Mouse (Mus musculus) hindbrain, postnatal 0 days (tissue): ENCODE data around the gene 2010111I01Rik. TPM values are rescaled to one million over a fixed set of nuclear protein-coding genes. Genes with fewer than 3 reads are reported as not detected.

ENCODE experiments used
- ATAC-seq: fragments of 200-750 bp; cut with Nextera tagmentation; 2 replicates; pipeline ENCODE4 v1.8.0; 2017; ENCODE audit warnings: mild to moderate bottlenecking, moderate TSS enrichment, moderate library complexity
- DNase-seq: peaks from one replicate; pipeline ENCODE4 v3.0.0-alpha.2; 2015; ENCODE audit warnings: low spot score
- H3K27ac ChIP-seq: fragments of 300-500 bp; sonication (generic); 2 replicates; pipeline ENCODE4 v1.5.1; 2014; ENCODE audit warnings: mild to moderate bottlenecking
- H3K27me3 ChIP-seq: fragments of 300-500 bp; sonication (generic); 2 replicates; pipeline ENCODE4 v1.6.1; 2014; ENCODE audit warnings: low read length, mixed read lengths; ENCODE audit not compliant: insufficient read depth
- H3K36me3 ChIP-seq: fragments of 300-500 bp; sonication (generic); 2 replicates; pipeline ENCODE4 v1.6.1; 2014; ENCODE audit warnings: low read length, mixed read lengths; ENCODE audit not compliant: insufficient read depth
- H3K4me1 ChIP-seq: fragments of 300-500 bp; sonication (generic); 2 replicates; pipeline ENCODE4 v1.6.1; 2014; ENCODE audit warnings: antibody characterized with exemption, low read length, mixed read lengths; ENCODE audit not compliant: insufficient read depth
- H3K4me2 ChIP-seq: fragments of 300-500 bp; sonication (generic); 2 replicates; pipeline ENCODE4 v1.6.1; 2014; ENCODE audit warnings: low read depth, mild to moderate bottlenecking, low read length, moderate library complexity, mixed read lengths
- H3K4me3 ChIP-seq: fragments of 300-500 bp; sonication (generic); 2 replicates; pipeline ENCODE4 v1.5.1; 2014; ENCODE audit warnings: low read length
- H3K9ac ChIP-seq: fragments of 300-500 bp; sonication (generic); replicated peaks from 2 replicates; pipeline ENCODE4 v1.6.1; 2014; ENCODE audit warnings: mild to moderate bottlenecking, low read length, moderate library complexity, mixed read lengths
- H3K9me3 ChIP-seq: fragments of 300-500 bp; sonication (generic); 2 replicates; pipeline ENCODE4 v1.6.1; 2016; ENCODE audit warnings: low read length, mixed read lengths
- CTCF ChIP-seq: IDR thresholded peaks from 2 replicates; pipeline ENCODE4 v1.5.1; 2016; ENCODE audit warnings: antibody characterized with exemption, control low read depth, low read depth
- WGBS: fragments of 180-500 bp; shearing (Covaris S2); extraction: QIAGEN DNeasy Blood & Tissue Kit; methylation state at CpG from one replicate; pipeline ENCODE4 v1.1.7; 2014; 5-methylcytosine and 5-hydroxymethylcytosine counted together
- polyA plus RNA-seq: library from polyadenylated mRNA; unstranded; fragments of >200 nt; fragmentation: Nextera tagmentation; extraction: Ambion mirVana; gene quantifications from 2 replicates; pipeline ENCODE4 v1.2.1, GENCODE M21; 2015
- total RNA-seq: library from RNA; depleted of rRNA; stranded (reverse); fragments of >200 nt; gene quantifications from 2 replicates; pipeline ENCODE4 v1.2.3, GENCODE M21; 2014

2010111I01Rik gene
- total and polyA plus RNA-seq, 2 experiments from 2014 or later = 15.9 to 29.8 TPM

DNA sequence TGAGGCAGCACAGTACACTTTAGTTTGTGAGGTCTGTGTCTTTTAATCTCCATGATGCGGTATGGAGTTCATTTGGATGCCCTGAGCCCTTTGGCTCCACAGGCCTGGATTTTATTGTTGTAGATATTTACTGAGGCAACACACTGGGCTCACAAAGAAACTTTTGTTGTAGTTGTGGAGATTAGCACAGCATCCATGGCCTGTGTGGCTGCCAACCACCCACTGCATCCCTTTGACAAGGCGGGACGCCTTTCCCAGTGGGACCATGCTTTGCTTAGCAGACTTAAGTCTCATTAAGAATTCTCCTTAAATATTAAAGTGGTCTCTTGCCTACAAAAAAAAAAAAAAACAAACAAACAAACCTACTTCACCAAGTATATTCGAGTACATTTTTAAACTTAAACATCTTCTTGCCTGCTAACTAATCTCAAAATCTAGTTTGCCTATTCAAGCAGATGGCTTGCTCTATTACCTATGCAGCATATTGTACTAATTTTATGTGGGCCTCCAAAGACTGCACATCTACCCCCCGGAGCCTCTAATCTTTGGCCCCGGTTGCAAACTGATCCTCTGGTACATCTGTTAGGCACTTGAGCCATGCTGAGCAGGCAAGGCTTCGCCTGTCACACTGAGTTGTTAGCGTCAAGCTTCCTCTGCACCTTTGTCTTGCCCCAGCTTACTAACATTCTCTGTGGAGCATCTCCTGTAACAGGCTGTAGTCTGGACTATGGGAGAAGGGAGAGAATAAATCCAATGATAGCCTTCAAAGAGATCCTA, 239.0 kb downstream of the 2010111I01Rik start:
- H3K36me3 ChIP-seq = no peaks in the 10 kb centered on the region
- H3K9me3 ChIP-seq = no peaks in the 10 kb centered on the region
- H3K4me1 ChIP-seq = no peaks in the 10 kb centered on the region
- no peak overlapping the region for H3K9ac ChIP-seq
- no peak overlapping the region for H3K4me2 ChIP-seq
- ATAC-seq (no peak), DNase-seq (no peak)
- WGBS = 37% methylated on average over 8 of the region's 8 CpGs
- H3K27me3 ChIP-seq = no peaks in the 10 kb centered on the region
- H3K4me3 ChIP-seq = no peak overlapping the region
- TF ChIP-seq CTCF = no peak
- H3K27ac ChIP-seq = no peak overlapping the region

DNA sequence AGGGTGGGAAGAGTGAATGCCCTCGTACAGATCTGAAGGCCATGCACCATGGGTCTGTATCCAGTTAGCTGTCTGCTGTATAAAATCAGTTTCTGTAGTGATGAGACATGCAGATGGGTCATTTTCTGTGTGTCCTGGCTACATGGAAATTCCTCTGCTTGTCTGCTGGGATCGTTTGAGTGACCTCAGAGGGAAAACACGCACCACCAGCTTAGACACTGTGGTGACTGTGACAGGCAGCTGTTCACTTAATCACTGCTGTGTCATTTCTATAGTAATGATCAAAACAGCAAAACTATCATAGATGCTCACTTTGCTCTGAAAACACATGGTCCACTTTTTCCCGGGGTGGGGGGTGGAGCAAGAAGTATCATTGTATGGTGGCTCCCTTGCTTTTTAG, 241.1 kb downstream of the 2010111I01Rik start:
- Histone ChIP-seq H3K4me3 (no peak overlapping the region), H3K9me3 (no peaks in the 10 kb centered on the region), H3K4me1 (no peaks in the 10 kb centered on the region), H3K27ac (no peak overlapping the region), H3K27me3 (no peaks in the 10 kb centered on the region), H3K4me2 (no peak overlapping the region), H3K36me3 (no peaks in the 10 kb centered on the region), H3K9ac (no peak overlapping the region)
- DNase-seq (no peak), ATAC-seq (no peak)
- 71% methylated on average over 4 of the region's 4 CpGs for WGBS
- no peak for TF ChIP-seq CTCF

DNA sequence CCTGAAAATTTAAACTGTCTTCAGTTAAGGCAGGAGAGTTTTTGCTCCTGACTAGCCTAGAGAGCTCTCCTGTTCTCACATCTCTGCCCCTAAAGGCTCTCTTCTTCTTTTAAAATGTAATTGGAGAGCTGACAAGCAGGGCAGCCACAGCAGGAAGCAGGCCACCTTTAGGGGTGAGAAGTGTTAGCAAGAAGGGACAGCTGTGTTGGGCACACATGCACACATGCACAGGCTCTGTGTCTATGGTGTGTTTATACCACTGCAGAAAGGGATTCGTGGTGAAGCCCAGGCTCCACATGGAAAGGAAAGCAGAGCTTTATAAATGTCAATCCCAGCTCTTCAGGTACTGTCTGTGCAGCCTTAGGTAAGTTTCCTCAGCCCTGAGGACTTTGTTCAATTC, 241.7 kb downstream of the 2010111I01Rik start:
- Histone ChIP-seq H3K27ac (no peak overlapping the region), H3K4me1 (no peaks in the 10 kb centered on the region), H3K9ac (no peak overlapping the region), H3K9me3 (no peaks in the 10 kb centered on the region), H3K4me3 (no peak overlapping the region), H3K4me2 (no peak overlapping the region), H3K36me3 (no peaks in the 10 kb centered on the region), H3K27me3 (no peaks in the 10 kb centered on the region)
- DNase-seq (no peak), ATAC-seq (no peak)
- WGBS = 76% methylated on average over 1 of the region's 1 CpGs
- no peak for TF ChIP-seq CTCF

DNA sequence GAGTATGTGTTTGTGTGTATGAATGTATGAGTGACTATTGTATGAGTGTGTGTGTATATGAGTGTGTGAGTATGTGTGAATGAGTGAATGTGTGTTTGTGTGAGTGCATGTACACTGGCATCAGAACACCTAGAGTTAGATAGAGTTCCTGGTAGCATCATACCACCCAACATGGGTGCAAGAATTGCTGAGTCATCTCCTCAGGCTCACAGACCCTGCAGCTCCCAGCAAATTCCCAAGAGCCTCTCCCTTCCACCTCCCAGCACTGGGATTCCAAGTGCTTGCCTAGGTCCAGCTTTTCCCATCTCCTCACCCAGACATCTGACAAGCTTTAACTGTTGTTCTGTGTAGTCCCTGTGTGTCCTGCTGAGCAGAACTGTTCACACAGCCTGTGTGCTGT, 251.8 kb downstream of the 2010111I01Rik start:
- TF ChIP-seq CTCF = no peak
- no peak overlapping the region for H3K27ac ChIP-seq
- no peaks in the 10 kb centered on the region for H3K4me1 ChIP-seq
- no peaks in the 10 kb centered on the region for H3K27me3 ChIP-seq
- H3K4me3 ChIP-seq = no peak overlapping the region
- H3K9me3 ChIP-seq = no peaks in the 10 kb centered on the region
- H3K9ac ChIP-seq = no peak overlapping the region
- ATAC-seq (no peak), DNase-seq (no peak)
- no peaks in the 10 kb centered on the region; the same call in 1 of the 2 replicates for H3K36me3 ChIP-seq
- H3K4me2 ChIP-seq = no peak overlapping the region

DNA sequence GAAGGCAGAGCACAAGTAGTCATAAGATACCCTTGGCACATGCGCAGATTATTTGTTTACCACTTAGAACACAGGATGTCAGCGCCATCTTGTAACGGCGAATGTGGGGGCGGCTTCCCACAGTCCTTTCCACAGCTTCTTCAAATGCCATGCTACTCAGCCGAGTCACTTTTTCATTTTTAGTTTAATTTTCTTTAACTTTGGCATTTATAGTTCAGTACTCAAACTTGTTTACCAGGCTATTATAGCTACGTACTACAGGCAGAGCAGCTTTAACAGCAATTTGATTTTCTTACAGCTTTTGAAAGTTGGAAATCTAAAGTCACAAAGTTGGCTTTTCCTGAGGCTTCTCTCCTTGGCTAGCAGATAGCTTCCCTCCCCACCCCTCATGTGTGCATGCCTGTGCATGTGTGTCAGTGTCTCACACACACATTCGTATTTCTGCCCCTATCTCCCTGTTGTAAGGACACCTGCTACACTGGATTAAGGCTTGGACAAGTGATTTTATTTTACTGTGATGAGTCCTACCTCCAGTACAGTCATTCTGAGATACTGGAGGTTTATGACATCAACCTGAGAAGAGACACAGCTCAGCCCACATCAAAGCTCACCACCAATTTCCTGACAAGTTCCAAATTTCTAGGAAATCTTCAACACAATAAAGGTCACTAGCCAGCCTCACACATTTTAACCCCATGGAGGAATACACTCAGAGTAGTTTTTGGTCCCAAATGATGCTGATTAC, 258.5 kb downstream of the 2010111I01Rik start:
- no peak overlapping the region for H3K9ac ChIP-seq
- WGBS = 97% methylated on average over 7 of the region's 8 CpGs
- no peak overlapping the region for H3K27ac ChIP-seq
- no peaks in the 10 kb centered on the region for H3K36me3 ChIP-seq
- no peaks in the 10 kb centered on the region for H3K27me3 ChIP-seq
- DNase-seq = no peak
- ATAC-seq = no peak
- H3K9me3 ChIP-seq = no peaks in the 10 kb centered on the region
- no peak for TF ChIP-seq CTCF
- no peaks in the 10 kb centered on the region for H3K4me1 ChIP-seq
- no peak overlapping the region for H3K4me3 ChIP-seq
- H3K4me2 ChIP-seq = no peak overlapping the region

DNA sequence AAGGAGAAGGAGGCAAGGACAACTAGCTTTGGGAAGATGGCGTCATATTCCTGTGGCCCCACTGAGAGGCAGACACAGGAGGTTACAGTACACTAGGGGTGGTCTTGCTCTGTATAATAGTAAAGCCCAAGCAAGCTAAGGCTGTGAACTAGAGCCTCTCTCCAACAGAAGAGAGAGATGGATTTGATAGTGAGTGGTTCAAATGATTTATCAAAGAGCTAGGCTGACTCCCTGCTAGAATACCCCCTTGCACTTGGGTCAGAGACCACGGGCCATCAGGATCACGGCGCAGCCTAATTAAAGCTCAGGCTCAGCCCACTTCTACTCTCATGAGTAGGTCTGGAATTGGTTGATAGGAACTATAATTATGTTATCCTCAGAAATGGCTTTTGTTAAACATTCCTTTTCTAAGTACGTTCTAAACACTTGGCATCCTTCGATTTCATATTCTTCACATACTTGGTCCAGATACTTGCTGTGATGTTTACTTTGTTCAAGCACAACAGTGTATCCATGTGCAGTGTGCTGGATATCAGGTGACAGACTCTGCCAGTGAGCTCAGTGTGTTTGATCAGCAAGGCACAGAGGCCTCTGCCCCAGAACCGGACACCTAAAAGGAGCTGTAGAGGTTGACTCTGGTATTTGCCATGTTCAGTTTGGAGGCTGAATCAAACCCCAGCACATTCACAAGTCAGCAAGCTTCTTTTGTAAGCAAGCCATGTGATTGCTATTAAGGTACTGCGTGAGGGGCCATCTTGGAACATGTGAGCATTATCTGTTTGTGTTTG, 261.3 kb downstream of the 2010111I01Rik start:
- Histone ChIP-seq H3K4me1 (no peaks in the 10 kb centered on the region), H3K27ac (no peak overlapping the region), H3K36me3 (no peaks in the 10 kb centered on the region), H3K4me3 (no peak overlapping the region), H3K4me2 (no peak overlapping the region), H3K9me3 (no peaks in the 10 kb centered on the region), H3K9ac (no peak overlapping the region), H3K27me3 (no peaks in the 10 kb centered on the region)
- TF ChIP-seq CTCF = no peak
- DNase-seq (no peak), ATAC-seq (no peak)
- WGBS = 86% methylated on average over 8 of the region's 8 CpGs
